Mouse (Mus musculus): ENCODE measurements at regions not wholly inside any gene's neighbourhood (a gene's known extent, or its start where the extent isn't known, plus 50 kb on each side); places are given as distances from the start of the nearest gene placed in this dataset.
A peak's percentile ranks its signal among the peaks of the same experiment; 100 is the strongest.

DNA sequence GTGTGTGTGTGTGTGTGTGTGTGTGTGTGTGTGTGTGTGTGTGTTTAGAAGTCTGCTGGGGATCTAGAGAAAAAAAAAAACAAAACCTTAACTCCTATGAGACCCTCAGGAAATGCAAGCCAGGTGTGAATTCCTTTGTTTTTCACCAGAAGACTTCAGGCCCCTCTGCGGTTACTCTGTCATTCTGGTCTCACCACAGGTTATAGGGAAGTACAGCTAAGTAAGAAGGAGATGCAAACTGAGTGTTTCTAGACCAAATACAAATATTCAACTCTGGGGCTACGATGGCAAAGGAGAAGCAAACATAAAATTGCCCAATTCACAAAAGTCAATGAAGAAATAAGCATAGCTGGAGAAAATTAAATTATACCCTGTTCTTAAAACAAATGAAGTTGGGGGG is 54.9 kb upstream of the Basp1 start:
- DNase-seq (ENCODE audit: inconsistent ontology term): no peak

- no peak for DNase-seq (ENCODE audit: inconsistent ontology term)
Measured at GRCm38 (mm10) chr15:25469185-25469845, 55.8 kb upstream of the Basp1 start.

DNA sequence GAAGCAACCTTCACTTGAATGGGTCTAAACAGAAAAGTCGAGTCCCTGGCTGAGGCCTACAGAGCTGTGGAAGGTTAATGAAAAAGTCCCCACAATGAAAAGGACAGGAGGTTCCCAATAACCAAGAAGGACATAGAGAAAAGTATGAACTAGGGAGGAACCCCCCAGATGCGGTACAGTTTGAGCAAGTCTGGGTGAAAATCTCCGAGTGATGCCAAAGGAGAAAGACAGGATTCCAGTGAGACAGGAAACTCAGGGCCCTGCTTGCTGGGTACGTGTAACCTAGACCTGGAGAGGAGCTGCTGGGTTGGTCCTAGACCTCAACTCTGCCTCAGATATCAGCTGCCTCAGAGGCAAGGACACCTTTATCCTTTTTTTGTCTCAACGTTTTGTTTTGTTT is 57.8 kb upstream of the Basp1 start:
- no peak for DNase-seq (ENCODE audit: inconsistent ontology term)

- no peak for DNase-seq (ENCODE audit: inconsistent ontology term)
Measured at GRCm38 (mm10) chr15:25473201-25473710, 59.7 kb upstream of the Basp1 start.

DNA sequence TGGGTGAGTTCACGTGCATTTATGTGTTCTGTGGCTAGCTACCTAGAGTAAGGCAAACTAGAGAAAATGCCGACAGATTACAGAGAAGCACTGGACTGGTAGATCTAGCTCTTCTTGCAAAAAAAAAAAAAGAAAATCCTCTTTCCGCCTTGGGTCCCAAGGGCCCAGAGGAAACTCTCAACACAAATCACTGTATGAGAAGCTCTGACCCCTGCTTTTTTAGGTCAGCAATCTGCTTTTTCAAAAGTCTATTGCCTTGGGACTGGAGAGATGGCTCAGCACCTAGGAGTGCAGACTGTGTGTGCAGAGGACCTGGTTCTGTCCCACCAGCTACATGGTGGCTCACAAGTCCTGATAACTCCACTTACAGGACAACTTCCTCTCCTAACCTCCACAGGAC is 60.5 kb upstream of the Basp1 start:
- no peak for DNase-seq (ENCODE audit: inconsistent ontology term)

- DNase-seq (ENCODE audit: inconsistent ontology term): no peak
Measured at GRCm38 (mm10) chr15:25482586-25482985, 69.0 kb upstream of the Basp1 start.

DNA sequence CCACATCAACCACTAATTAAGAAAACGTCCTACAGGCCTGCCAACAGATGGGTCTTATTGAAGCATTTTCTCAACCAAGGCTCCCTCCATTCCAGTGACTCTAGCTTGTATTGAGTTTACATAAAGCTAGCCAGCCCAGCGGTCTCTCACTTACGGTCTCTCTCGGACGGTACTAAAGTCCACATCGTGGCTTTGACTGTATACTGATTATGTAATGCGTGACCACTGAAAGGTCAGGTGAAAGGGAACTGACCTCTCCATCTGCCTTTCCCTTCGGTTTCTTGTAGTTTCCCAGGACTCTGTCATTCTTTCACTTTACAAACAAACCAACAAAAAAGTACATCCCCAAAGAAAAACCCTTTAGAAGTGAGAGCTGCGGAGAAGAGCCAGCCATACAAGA is 71.8 kb upstream of the Basp1 start:
- no peak for DNase-seq (ENCODE audit: inconsistent ontology term)

DNA sequence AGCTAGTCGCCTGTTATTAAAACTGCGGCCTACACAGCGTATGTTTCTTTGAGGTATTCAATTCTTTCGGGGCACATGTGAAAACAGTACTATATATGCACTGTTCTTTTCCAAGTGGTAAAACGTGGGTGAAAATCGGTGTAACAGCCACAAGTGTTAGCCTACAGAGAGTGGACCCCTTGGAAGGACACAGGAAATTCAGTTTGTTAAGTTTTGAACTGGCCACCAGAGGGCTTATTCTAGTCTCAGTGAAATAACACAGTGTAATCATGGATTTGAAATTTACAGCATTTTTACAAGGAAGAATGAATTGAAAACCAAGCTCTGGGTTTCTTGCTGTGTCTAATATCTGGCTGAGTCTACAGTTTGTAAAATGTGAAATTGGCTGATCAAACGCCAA is 72.6 kb upstream of the Basp1 start:
- DNase-seq (ENCODE audit: inconsistent ontology term): peak; percentile 13

DNA sequence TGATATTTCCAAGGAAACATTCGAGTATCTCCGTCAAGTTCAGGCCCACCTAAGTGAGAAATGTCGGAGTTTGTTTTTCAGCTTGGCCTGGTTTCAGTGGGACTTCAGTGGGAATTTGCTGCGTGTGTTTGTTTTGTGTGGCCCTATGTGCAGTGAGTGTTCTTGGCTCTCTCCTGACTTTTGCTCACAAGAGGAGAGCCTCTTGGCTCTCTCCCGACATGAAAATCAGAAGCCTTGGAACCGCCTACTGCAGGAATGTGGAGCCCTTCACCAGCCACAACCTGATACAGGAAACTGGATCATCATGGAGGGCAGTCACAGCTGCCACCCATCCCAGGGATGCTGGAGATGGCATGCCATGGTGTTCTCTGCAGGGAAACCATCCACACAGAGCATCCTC is 76.2 kb upstream of the Basp1 start:
- DNase-seq (ENCODE audit: inconsistent ontology term): no peak

- no peak for DNase-seq (ENCODE audit: inconsistent ontology term)
Measured at GRCm38 (mm10) chr15:25492161-25492746, 78.7 kb upstream of the Basp1 start.

- DNase-seq (ENCODE audit: inconsistent ontology term): no peak
Measured at GRCm38 (mm10) chr15:25494687-25495299, 81.2 kb upstream of the Basp1 start.

GRCm38 (mm10) chr15:25495926-25496644 is 82.5 kb upstream of the Basp1 start:
- DNase-seq (ENCODE audit: inconsistent ontology term): no peak

GRCm38 (mm10) chr15:25497743-25498142 is 84.2 kb upstream of the Basp1 start:
- no peak for DNase-seq (ENCODE audit: inconsistent ontology term)

- DNase-seq (ENCODE audit: inconsistent ontology term): peak; percentile 76
Measured at GRCm38 (mm10) chr15:25498422-25498821, 84.9 kb upstream of the Basp1 start.

- DNase-seq (ENCODE audit: inconsistent ontology term): no peak
Measured at GRCm38 (mm10) chr15:25502513-25502912, 88.9 kb upstream of the Basp1 start.

GRCm38 (mm10) chr15:25503104-25503503 is 89.5 kb upstream of the Basp1 start:
- no peak for DNase-seq (ENCODE audit: inconsistent ontology term)

- peak; percentile 58 for DNase-seq (ENCODE audit: inconsistent ontology term)
Measured at GRCm38 (mm10) chr15:25509139-25509538, 95.6 kb upstream of the Basp1 start.

DNA sequence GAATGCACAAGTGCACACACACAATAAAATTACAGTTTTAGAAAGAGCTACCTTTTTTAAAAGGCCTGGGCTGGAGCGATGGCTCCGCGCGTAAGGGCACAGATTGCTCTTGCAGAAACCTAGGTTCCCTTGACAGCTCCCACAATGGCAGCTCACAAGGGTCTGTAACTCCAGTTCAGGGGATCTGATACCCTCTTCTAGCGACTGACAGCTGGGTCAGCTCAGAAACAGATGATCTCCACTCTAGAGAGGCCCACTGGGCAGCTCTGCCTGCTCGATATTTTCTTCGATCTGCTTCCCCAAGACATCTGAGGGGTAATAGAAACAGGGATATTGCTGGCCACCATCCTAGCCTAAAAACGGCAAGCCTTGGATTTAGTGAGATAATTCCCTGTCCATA is 96.0 kb upstream of the Basp1 start:
- no peak for DNase-seq (ENCODE audit: inconsistent ontology term)

DNA sequence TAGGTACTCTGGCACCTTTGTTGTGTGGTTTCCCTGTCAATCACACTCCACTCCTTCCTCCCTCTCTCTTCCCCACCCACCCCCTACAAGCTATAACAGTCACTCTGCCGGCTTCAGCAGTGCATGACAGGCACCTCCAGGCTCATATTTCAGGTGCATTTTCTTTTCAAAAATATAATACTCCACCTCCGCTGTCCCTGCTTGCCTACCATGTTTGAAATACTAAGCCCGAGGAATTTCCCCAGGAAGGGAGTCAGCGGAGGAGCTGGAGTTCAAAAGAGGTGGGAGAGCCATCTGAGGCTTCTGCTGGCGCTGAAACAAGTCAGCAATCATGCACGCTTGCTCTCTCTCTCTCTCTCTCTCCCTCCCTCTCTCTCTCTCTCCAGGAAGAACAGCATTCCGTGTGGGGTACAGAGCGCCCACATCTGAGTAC is 96.5 kb upstream of the Basp1 start:
- peak; percentile 25 for DNase-seq (ENCODE audit: inconsistent ontology term)

- no peak for DNase-seq (ENCODE audit: inconsistent ontology term)
Measured at GRCm38 (mm10) chr15:25518025-25518928, 104.0 kb upstream of the Myo10 start.

DNA sequence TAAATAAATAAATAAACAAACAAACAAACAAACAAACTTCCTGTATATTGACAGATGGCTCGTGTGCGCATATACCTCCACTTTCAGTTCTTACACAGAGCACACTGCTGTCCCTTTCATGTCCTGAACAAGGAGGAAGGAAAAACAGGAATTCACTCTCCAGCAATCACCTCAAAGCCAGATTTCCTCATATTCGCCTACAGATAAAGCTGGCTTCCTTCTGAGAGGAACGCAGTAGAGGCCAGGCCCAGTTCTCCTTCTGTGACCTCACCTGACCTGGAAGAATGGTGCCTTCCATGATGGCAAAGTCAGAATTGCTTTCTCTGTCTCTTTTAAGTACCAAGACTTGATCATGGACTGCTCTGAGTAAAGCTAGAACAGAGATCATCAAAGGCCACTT is 98.1 kb upstream of the Myo10 start:
- no peak for DNase-seq (ENCODE audit: inconsistent ontology term)
